Mouse (Mus musculus): ENCODE results near the gene Akt1. TPM values are rescaled to one million over a fixed set of nuclear protein-coding genes. Genes with fewer than 3 reads are reported as not detected.

Gene Akt1
- total RNA-seq, 2 experiments from 2014 or later = 279 to 286 TPM

GRCm38 (mm10) chr12:112630796-112631195 lies 43.9 kb downstream of the Akt1 start:
- intact Hi-C loops (cut with DNase I) = no loop called here
- DNase-seq = no peak

GRCm38 (mm10) chr12:112630029-112630428 lies 44.7 kb downstream of the Akt1 start:
- DNase-seq = no peak
- intact Hi-C loops (cut with DNase I) = no loop called here

- intact Hi-C loops (cut with DNase I) = no loop called here
- no peak for DNase-seq
Measured at GRCm38 (mm10) chr12:112628928-112629721, 45.6 kb downstream of the Akt1 start.

GRCm38 (mm10) chr12:112628197-112628596 lies 46.5 kb downstream of the Akt1 start:
- intact Hi-C loops (cut with DNase I) = no loop called here
- DNase-seq = no peak

GRCm38 (mm10) chr12:112627097-112627881 lies 47.4 kb downstream of the Akt1 start:
- no peak for DNase-seq
- intact Hi-C loops (cut with DNase I) = no loop called here

- no peak for DNase-seq
- intact Hi-C loops (cut with DNase I) = no loop called here
Measured at GRCm38 (mm10) chr12:112626455-112626854, 48.2 kb downstream of the Akt1 start.

GRCm38 (mm10) chr12:112625700-112626099 lies 49.0 kb downstream of the Akt1 start:
- DNase-seq = no peak
- intact Hi-C loops (cut with DNase I) = no loop called here

GRCm38 (mm10) chr12:112623742-112624141 lies 50.9 kb downstream of the Akt1 start:
- peak; percentile 70 for DNase-seq
- intact Hi-C loops (cut with DNase I) = loop anchor here (5.0 kb wide), 1 partner anchor 71 kb away; no protein-coding TSS in a partner anchor

- DNase-seq = no peak
- intact Hi-C loops (cut with DNase I) = loop anchor here (5.0 kb wide), 1 partner anchor 70 kb away; no protein-coding TSS in a partner anchor
Measured at GRCm38 (mm10) chr12:112621900-112622299, 52.8 kb downstream of the Akt1 start.

GRCm38 (mm10) chr12:112620354-112621061 lies 54.2 kb downstream of the Akt1 start:
- no peak for DNase-seq
- intact Hi-C loops (cut with DNase I) = loop anchor here (5.0 kb wide), 1 partner anchor 68 kb away; no protein-coding TSS in a partner anchor

- intact Hi-C loops (cut with DNase I) = loop anchor here (5.0 kb wide), 1 partner anchor 68 kb away; no protein-coding TSS in a partner anchor
- DNase-seq = peak; percentile 56
Measured at GRCm38 (mm10) chr12:112619686-112620353, 54.9 kb downstream of the Akt1 start, which contains the start of gene Adssl1. Gene Adssl1, plus strand, starts transcription at chr12:112620045.

- DNase-seq = no peak
- intact Hi-C loops (cut with DNase I) = no loop called here
Measured at GRCm38 (mm10) chr12:112618981-112619685, 55.6 kb downstream of the Akt1 start.

- peak; percentile 60 for DNase-seq
- intact Hi-C loops (cut with DNase I) = no loop called here
Measured at GRCm38 (mm10) chr12:112617898-112618380, 56.7 kb downstream of the Akt1 start.

GRCm38 (mm10) chr12:112617184-112617583 lies 57.5 kb downstream of the Akt1 start:
- intact Hi-C loops (cut with DNase I) = no loop called here
- DNase-seq = no peak

GRCm38 (mm10) chr12:112616668-112617067 lies 58.0 kb downstream of the Akt1 start:
- DNase-seq = no peak
- intact Hi-C loops (cut with DNase I) = no loop called here

- DNase-seq = no peak
- intact Hi-C loops (cut with DNase I) = no loop called here
Measured at GRCm38 (mm10) chr12:112609031-112609430, 65.7 kb downstream of the Akt1 start.

- DNase-seq = no peak
- intact Hi-C loops (cut with DNase I) = no loop called here
Measured at GRCm38 (mm10) chr12:112606998-112607397, 67.7 kb downstream of the Akt1 start.

GRCm38 (mm10) chr12:112605766-112606165 lies 68.9 kb downstream of the Akt1 start:
- intact Hi-C loops (cut with DNase I) = no loop called here
- DNase-seq = peak; percentile 81
